Mouse (Mus musculus): ENCODE results near the gene Shc4.

DNA sequence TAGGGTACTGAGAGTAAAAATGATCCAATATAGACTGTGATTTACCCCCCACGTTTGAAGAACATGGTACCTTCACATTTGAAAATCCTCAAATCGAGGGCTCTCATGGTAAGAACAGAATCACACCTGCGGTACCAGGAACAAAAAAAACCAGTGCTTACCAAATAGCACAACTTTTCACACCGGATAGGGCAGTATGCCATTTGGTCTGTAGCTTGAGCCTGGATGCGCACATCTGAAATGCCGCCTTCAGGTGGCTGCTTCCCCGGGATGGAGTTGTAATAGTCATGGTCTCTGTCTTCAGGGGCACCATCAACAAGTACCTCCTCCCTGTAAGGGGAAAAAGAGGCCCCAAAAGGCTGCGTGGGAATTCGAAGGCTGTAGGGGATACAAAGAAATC is 68.6 kb downstream of the Shc4 start:
- no peak for TF ChIP-seq CTCF (IDR thresholded peaks at IDR 0.05; ENCODE audit: low read depth, low read length)
- TF ChIP-seq POLR2AphosphoS5 (IDR thresholded peaks at IDR 0.05; ENCODE audit: insufficient replicate concordance, low read depth, low read length): no peak
- no peak for TF ChIP-seq GATA1 (IDR thresholded peaks at IDR 0.05; ENCODE audit: borderline replicate concordance, low read length)
